Mouse (Mus musculus): ENCODE data around the gene S100a11.

GRCm38 (mm10) chr3:93541501-93541900, 21.2 kb downstream of the S100a11 start:
- TF ChIP-seq CTCF (IDR thresholded peaks at IDR 0.05; ENCODE audit: borderline replicate concordance, control insufficient read depth, extremely low read depth, insufficient read depth, low read length, poor library complexity) (no peak), POLR2A (IDR thresholded peaks at IDR 0.05; ENCODE audit: control insufficient read depth, extremely low read depth, insufficient read depth, low read length, poor library complexity) (no peak)

Measured in thymus, adult 2 months (tissue).